8 mouse cellular contexts compared by ENCODE assay signal in the genomic region with DNA sequence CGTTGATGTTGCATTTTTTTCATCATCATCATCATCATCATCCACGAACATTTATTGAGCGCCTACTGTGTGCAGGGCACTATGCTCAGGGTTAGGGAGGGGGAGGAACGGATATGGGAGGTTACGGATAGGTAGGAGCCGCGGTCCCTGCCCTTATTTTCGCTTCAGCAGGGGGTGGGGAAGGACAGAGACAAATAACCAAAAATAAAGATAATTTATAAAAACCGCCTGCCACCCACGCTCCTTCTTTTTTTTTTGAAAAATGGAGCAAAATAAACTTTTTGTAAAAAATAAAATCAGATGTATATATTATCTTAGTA.
DNase-seq lines count a peak whose midpoint lies in the region; ATAC-seq and TF ChIP-seq lines count a peak whose summit lies in the region.

No protein-coding gene starts in this region.

- TF ChIP-seq CTCF in kidney, adult 2 months (conservative IDR thresholded peaks at IDR 0.05; ENCODE audit: insufficient read depth, insufficient read length, low read depth, low read length): no peak
- TF ChIP-seq CTCF in forebrain, postnatal 0 days (IDR thresholded peaks at IDR 0.05; ENCODE audit: low read depth): no peak

- ATAC-seq in forebrain, postnatal 0 days: no peak
- ATAC-seq in erythroid progenitor cell, adult 5-6 weeks (replicated peaks; ENCODE audit: low FRiP score, poor library complexity, severe bottlenecking): no peak

- TF ChIP-seq POLR2A in kidney, adult 2 months (IDR thresholded peaks at IDR 0.05; ENCODE audit: low read depth, low read length): no peak

- no peak overlapping the region for H3K27ac ChIP-seq in kidney, adult 2 months (ENCODE audit: insufficient read depth, low read depth, low read length)
- no peak overlapping the region for H3K27ac ChIP-seq in brown adipose tissue, adult 24 weeks (replicated peaks; ENCODE audit: low read depth, low read length)
- peak overlapping the region; percentile 74 for H3K27ac ChIP-seq in forebrain, postnatal 0 days (ENCODE audit: low read depth, low read length)
- no peak overlapping the region for H3K27ac ChIP-seq in midbrain, embryonic 10.5 days (replicated peaks)

- H3K36me3 ChIP-seq in kidney, adult 2 months (ENCODE audit: control insufficient read depth, insufficient read depth, low read length): no peaks in the 10 kb centered on the region
- no peaks in the 10 kb centered on the region for H3K36me3 ChIP-seq in forebrain, postnatal 0 days (ENCODE audit: insufficient read depth)
- no peaks in the 10 kb centered on the region for H3K36me3 ChIP-seq in midbrain, embryonic 10.5 days

- WGBS in kidney, adult 2 months: 1% methylated on average over 10 of the region's 10 CpGs
- 2% methylated on average over 10 of the region's 10 CpGs for WGBS in forebrain, postnatal 0 days
- WGBS in midbrain, embryonic 10.5 days: 0% methylated on average over 10 of the region's 10 CpGs

- no peak for DNase-seq in kidney, adult 2 months
- no peak for DNase-seq in kidney, postnatal 36 days
- no peak for DNase-seq in forebrain, postnatal 0 days
- peak; percentile 18 for DNase-seq in midbrain, embryonic 10.5 days (ENCODE audit: low spot score)
- no peak for DNase-seq in urinary bladder, adult 18-20 months (ENCODE audit: low spot score in 2 of 2)
- DNase-seq in left cerebral cortex, postnatal 36 days (ENCODE audit: low spot score in 2 of 2): no peak

- peak overlapping the region; percentile 90 for H3K4me2 ChIP-seq in forebrain, postnatal 0 days (ENCODE audit: low read depth)

- intact Hi-C loops in left cerebral cortex, postnatal 36 days (cut with DNase I): loop anchor here (2.0 to 5.0 kb wide), 3 partner anchors 81 to 216 kb away; no protein-coding TSS in a partner anchor

- H3K9me3 ChIP-seq in forebrain, postnatal 0 days (ENCODE audit: low read length): no peaks in the 10 kb centered on the region
- no peaks in the 10 kb centered on the region for H3K9me3 ChIP-seq in midbrain, embryonic 10.5 days (replicated peaks)

- H3K4me3 ChIP-seq in kidney, adult 2 months (ENCODE audit: insufficient read depth, low read depth, low read length): peak overlapping the region; percentile 57
- peak overlapping the region; percentile 53 for H3K4me3 ChIP-seq in brown adipose tissue, adult 24 weeks (ENCODE audit: insufficient read depth, low read depth, low read length)
- H3K4me3 ChIP-seq in forebrain, postnatal 0 days (ENCODE audit: low read depth, low read length): peak overlapping the region; percentile 80
- peak overlapping the region; percentile 66 for H3K4me3 ChIP-seq in midbrain, embryonic 10.5 days

- 0 out of 2 replicates have a peak, but pooled peaks cover 2% of the 10 kb centered on the region for H3K4me1 ChIP-seq in kidney, adult 2 months (ENCODE audit: control insufficient read depth, insufficient read depth, low read length)
- H3K4me1 ChIP-seq in brown adipose tissue, adult 24 weeks (ENCODE audit: control insufficient read depth, insufficient read depth, insufficient read length, low read length): no peaks in the 10 kb centered on the region
- peaks cover 8% of the 10 kb centered on the region; the same call in 1 of the 2 replicates for H3K4me1 ChIP-seq in forebrain, postnatal 0 days (ENCODE audit: insufficient read depth)
- peaks cover 17% of the 10 kb centered on the region for H3K4me1 ChIP-seq in midbrain, embryonic 10.5 days

- peak overlapping the region; percentile 91 for H3K9ac ChIP-seq in forebrain, postnatal 0 days

- H3K27me3 ChIP-seq in kidney, adult 2 months (replicated peaks; ENCODE audit: control insufficient read depth, insufficient read depth, low read length): no peaks in the 10 kb centered on the region
- H3K27me3 ChIP-seq in forebrain, postnatal 0 days (ENCODE audit: insufficient read depth, low read length): no peaks in the 10 kb centered on the region
- peaks cover 56% of the 10 kb centered on the region for H3K27me3 ChIP-seq in midbrain, embryonic 10.5 days (ENCODE audit: low read depth, poor library complexity, severe bottlenecking)
